Mouse (Mus musculus): Measurements from ENCODE around the gene Rcor1.

- TF ChIP-seq CTCF (conservative IDR thresholded peaks at IDR 0.05; ENCODE audit: insufficient read depth, insufficient read length, low read depth, low read length) (peak; percentile 76), POLR2A (IDR thresholded peaks at IDR 0.05; ENCODE audit: low read depth, low read length) (no peak)
Observed at GRCm38 (mm10) chr12:110991361-110992127, 47.6 kb upstream of the Rcor1 start.
